Mouse (Mus musculus) erythroblast, adult 5-6 weeks (primary cell): Measurements from ENCODE around the gene Appl2. TPM values are rescaled to one million over a fixed set of nuclear protein-coding genes. Genes with fewer than 3 reads are reported as not detected.
A peak's percentile ranks its signal among the peaks of the same experiment; 100 is the strongest.
"Not testable (repeated sequence)": the region's sequence is repeated elsewhere in the genome, so short reads cannot be mapped to it uniquely, and the experiment has no call there.

Experiments
- ATAC-seq: replicated peaks from 2 replicates; pipeline ENCODE4 v1.8.0; 2016; ENCODE audit warnings: moderate number of reproducible peaks, mild to moderate bottlenecking, moderate TSS enrichment, inconsistent platforms; ENCODE audit not compliant: poor library complexity, low FRiP score, severe bottlenecking
- total RNA-seq, 2 experiments: library from RNA; stranded (forward) in 1 of 2; stranded (reverse) in 1 of 2; fragments of 150-400 nt in 1 of 2; fragments of 200-764, 138-1000 nt in 1 of 2; gene quantifications; 2 replicates each; pipeline versions ENCODE4 v1.2.3 to v1.2.4; 2015 to 2017; ENCODE audit warnings: low replicate concordance in 2 of 2

Appl2 gene
- total RNA-seq (2015; ENCODE audit: low replicate concordance) (2.1 and 17.9 TPM in 2 replicates), total RNA-seq (2017; ENCODE audit: low replicate concordance) (2.4 and 3.6 TPM in 2 replicates)

- no peak for ATAC-seq
Measured at GRCm38 (mm10) chr10:83648131-83649020, at the start of gene Appl2. TSS of gene Appl2 (minus strand) at chr10:83648738.

- ATAC-seq = no peak
Measured at GRCm38 (mm10) chr10:83696226-83696625, 47.7 kb upstream of the Appl2 start.

- ATAC-seq = no peak
Measured at GRCm38 (mm10) chr10:83692175-83692895, 43.8 kb upstream of the Appl2 start.

GRCm38 (mm10) chr10:83688215-83688614 is 39.7 kb upstream of the Appl2 start:
- ATAC-seq = no peak

GRCm38 (mm10) chr10:83681334-83681733 is 32.8 kb upstream of the Appl2 start:
- no peak for ATAC-seq

- ATAC-seq = no peak
Measured at GRCm38 (mm10) chr10:83666556-83666955, 18.0 kb upstream of the Appl2 start.

GRCm38 (mm10) chr10:83661925-83662324 is 13.4 kb upstream of the Appl2 start:
- no peak for ATAC-seq

GRCm38 (mm10) chr10:83660605-83661004 is 12.1 kb upstream of the Appl2 start:
- no peak for ATAC-seq

GRCm38 (mm10) chr10:83654591-83654990 is 6.1 kb upstream of the Appl2 start:
- ATAC-seq = no peak

GRCm38 (mm10) chr10:83652205-83652866 is 3.8 kb upstream of the Appl2 start:
- not testable (repeated sequence) for ATAC-seq

GRCm38 (mm10) chr10:83649037-83649436 is 499 bp upstream of the Appl2 start:
- ATAC-seq = no peak

- ATAC-seq = no peak
Measured at GRCm38 (mm10) chr10:83646351-83646885, 2.1 kb downstream of the Appl2 start.

- no peak for ATAC-seq
Measured at GRCm38 (mm10) chr10:83645716-83645990, 2.9 kb downstream of the Appl2 start.

GRCm38 (mm10) chr10:83644865-83645715 is 3.4 kb downstream of the Appl2 start:
- peak; percentile 75 for ATAC-seq

GRCm38 (mm10) chr10:83644167-83644566 is 4.4 kb downstream of the Appl2 start:
- no peak for ATAC-seq

GRCm38 (mm10) chr10:83641641-83642040 is 6.9 kb downstream of the Appl2 start:
- ATAC-seq = no peak

- no peak for ATAC-seq
Measured at GRCm38 (mm10) chr10:83639881-83640386, 8.6 kb downstream of the Appl2 start.

GRCm38 (mm10) chr10:83637295-83637694 is 11.2 kb downstream of the Appl2 start:
- ATAC-seq = no peak

GRCm38 (mm10) chr10:83636191-83636590 is 12.3 kb downstream of the Appl2 start:
- no peak for ATAC-seq
